Comparison of ENCODE assay signal across 19 mouse cellular contexts in genomic region chr8:104313311-104313710, GRCm38 (mm10). TPM values are rescaled to one million over a fixed set of nuclear protein-coding genes. Genes with fewer than 3 reads are reported as not detected.
A peak's percentile ranks its signal among the peaks of the same experiment; 100 is the strongest.
DNase-seq lines count a peak whose midpoint lies in the region; TF ChIP-seq lines count a peak whose summit lies in the region.
"Had no signal": no experiment of that assay in that cellular context is flagged by ENCODE, and none has a peak within 500 bp of the region (broad histone marks: within the 10 kb centered on the region; RNA-seq: fewer than 3 reads in every experiment).

No protein-coding gene starts in this region.

- no peak overlapping the region for H3K27ac ChIP-seq in left cerebral cortex, adult 2 months
- no peak overlapping the region for H3K27ac ChIP-seq in cortical plate, adult 2 months (ENCODE audit: insufficient read depth, low read length)
- H3K27ac ChIP-seq in hindbrain, embryonic 10.5 days: no peak overlapping the region
- H3K27ac ChIP-seq: liver, embryonic 13.5 days; midbrain, embryonic 10.5 days; stomach, embryonic 15.5 days had no signal

- peak; percentile 34 for TF ChIP-seq CTCF in left cerebral cortex, adult 2 months (IDR thresholded peaks at IDR 0.05)
- TF ChIP-seq CTCF in cortical plate, adult 2 months (IDR thresholded peaks at IDR 0.05; ENCODE audit: extremely low read depth, insufficient read depth, low read length): peak; percentile 56

- no peak for TF ChIP-seq POLR2A in cortical plate, adult 2 months (IDR thresholded peaks at IDR 0.05; ENCODE audit: extremely low read depth, insufficient read depth, low read length)

- DNase-seq in gastrocnemius, postnatal 14 days: peak; percentile 8
- DNase-seq in gastrocnemius, postnatal 25 days: no peak
- no peak for DNase-seq in left cerebral cortex, adult 2 months (ENCODE audit: extremely low spot score in 1 of 2, low spot score in 2 of 2)
- no peak for DNase-seq in left cerebral cortex, adult 18-20 months (ENCODE audit: low spot score in 2 of 2)
- peak; percentile 32 for DNase-seq in lung, postnatal 25 days (ENCODE audit: low spot score)
- no peak for DNase-seq in layer of hippocampus, adult 11-12 months (ENCODE audit: low spot score)
- no peak for DNase-seq in hindbrain, embryonic 10.5 days (ENCODE audit: low spot score)
- DNase-seq: adrenal gland, adult 8-10 months; cerebellum, adult 11-12 months; liver, embryonic 13.5 days had no signal

- no peaks in the 10 kb centered on the region for H3K27me3 ChIP-seq in hindbrain, embryonic 10.5 days (ENCODE audit: insufficient read depth, poor library complexity, severe bottlenecking)
- H3K27me3 ChIP-seq: liver, embryonic 13.5 days; stomach, embryonic 15.5 days had no signal

- no peaks in the 10 kb centered on the region for H3K9me3 ChIP-seq in hindbrain, embryonic 10.5 days
- H3K9me3 ChIP-seq: liver, embryonic 13.5 days; midbrain, embryonic 10.5 days; stomach, embryonic 15.5 days had no signal

- no peaks in the 10 kb centered on the region for H3K36me3 ChIP-seq in hindbrain, embryonic 10.5 days
- H3K36me3 ChIP-seq: liver, embryonic 13.5 days; midbrain, embryonic 10.5 days; stomach, embryonic 15.5 days had no signal

- intact Hi-C loops in gastrocnemius, postnatal 14 days (cut with DNase I; ENCODE audit: low total_unique reads): no loop called here
- intact Hi-C loops in left cerebral cortex, adult 2 months (cut with DNase I): loop anchor here (2.0 kb wide), 1 partner anchor 27 kb away; no protein-coding TSS in a partner anchor

- H3K4me3 ChIP-seq in left cerebral cortex, adult 2 months: no peak overlapping the region
- H3K4me3 ChIP-seq in cortical plate, adult 2 months (ENCODE audit: insufficient read depth, low read length): no peak overlapping the region
- no peak overlapping the region for H3K4me3 ChIP-seq in hindbrain, embryonic 10.5 days
- H3K4me3 ChIP-seq: liver, embryonic 13.5 days; midbrain, embryonic 10.5 days; stomach, embryonic 15.5 days had no signal

- WGBS in hindbrain, embryonic 10.5 days: 70% methylated on average over 4 of the region's 4 CpGs

- no peaks in the 10 kb centered on the region for H3K4me1 ChIP-seq in cortical plate, adult 2 months (ENCODE audit: control insufficient read depth, insufficient read depth, low read length)
- H3K4me1 ChIP-seq in hindbrain, embryonic 10.5 days (replicated peaks): no peaks in the 10 kb centered on the region
- H3K4me1 ChIP-seq: midbrain, embryonic 10.5 days; stomach, embryonic 15.5 days had no signal

RNA-seq across cellular contexts. Expression of gene Cmtm1, which starts 3.4 kb away (rescaled TPM):
- total RNA-seq in gastrocnemius, postnatal 14 days (2021): not detected
- total RNA-seq in gastrocnemius, postnatal 25 days (2021): not detected
- total RNA-seq in left cerebral cortex, adult 2 months (2021): not detected
- total RNA-seq in left cerebral cortex, adult 18-20 months (2021): not detected
- polyA plus RNA-seq in cortical plate, adult 2 months (2012; rRNA removed): not detected in 2 replicates
- not detected in 2 replicates for polyA plus RNA-seq in hindbrain, embryonic 10.5 days (2016; fragmentation: Nextera tagmentation; extraction: Ambion mirVana)
- total RNA-seq: gastrocnemius, postnatal 4 days; layer of hippocampus, postnatal 25 days had no signal
- polyA plus RNA-seq: C2C12; embryonic facial prominence, embryonic 11.5 days; forebrain, embryonic 14.5 days; liver, embryonic 13.5 days; midbrain, embryonic 10.5 days; neural tube, embryonic 11.5 days; stomach, embryonic 15.5 days had no signal

RNA-seq across cellular contexts. Expression of gene Gm45711, which starts 3.4 kb away (rescaled TPM):
- total RNA-seq in gastrocnemius, postnatal 14 days (2021): not detected
- not detected for total RNA-seq in gastrocnemius, postnatal 25 days (2021)
- not detected for total RNA-seq in left cerebral cortex, adult 2 months (2021)
- total RNA-seq in left cerebral cortex, adult 18-20 months (2021): not detected
- not detected in 2 replicates for polyA plus RNA-seq in cortical plate, adult 2 months (2012; rRNA removed)
- not detected in 2 replicates for polyA plus RNA-seq in hindbrain, embryonic 10.5 days (2016; fragmentation: Nextera tagmentation; extraction: Ambion mirVana)
- total RNA-seq: gastrocnemius, postnatal 4 days; layer of hippocampus, postnatal 25 days had no signal
- polyA plus RNA-seq: C2C12; embryonic facial prominence, embryonic 11.5 days; forebrain, embryonic 14.5 days; liver, embryonic 13.5 days; midbrain, embryonic 10.5 days; neural tube, embryonic 11.5 days; stomach, embryonic 15.5 days had no signal

RNA-seq across cellular contexts. Expression of gene Gm11020, which starts 8.1 kb away (rescaled TPM):
- total RNA-seq in gastrocnemius, postnatal 14 days (2021): not detected
- total RNA-seq in gastrocnemius, postnatal 25 days (2021): not detected
- not detected for total RNA-seq in left cerebral cortex, adult 2 months (2021)
- not detected for total RNA-seq in left cerebral cortex, adult 18-20 months (2021)
- polyA plus RNA-seq in cortical plate, adult 2 months (2012; rRNA removed): not detected in 2 replicates
- not detected in 2 replicates for polyA plus RNA-seq in hindbrain, embryonic 10.5 days (2016; fragmentation: Nextera tagmentation; extraction: Ambion mirVana)
- total RNA-seq: adrenal gland, adult 8-10 months; gastrocnemius, postnatal 4 days; layer of hippocampus, postnatal 25 days had no signal
- polyA plus RNA-seq: C2C12; embryonic facial prominence, embryonic 11.5 days; forebrain, embryonic 14.5 days; liver, embryonic 13.5 days; midbrain, embryonic 10.5 days; neural tube, embryonic 11.5 days; stomach, embryonic 15.5 days had no signal

RNA-seq across cellular contexts. Expression of gene Cmtm2b, which starts 8.7 kb away (rescaled TPM):
- not detected for total RNA-seq in gastrocnemius, postnatal 14 days (2021)
- total RNA-seq in gastrocnemius, postnatal 25 days (2021): not detected
- not detected for total RNA-seq in left cerebral cortex, adult 2 months (2021)
- total RNA-seq in left cerebral cortex, adult 18-20 months (2021): not detected
- polyA plus RNA-seq in cortical plate, adult 2 months (2012; rRNA removed): not detected in 2 replicates
- polyA plus RNA-seq in hindbrain, embryonic 10.5 days (2016; fragmentation: Nextera tagmentation; extraction: Ambion mirVana): not detected in 2 replicates
- total RNA-seq: gastrocnemius, postnatal 4 days; layer of hippocampus, postnatal 25 days had no signal
- polyA plus RNA-seq: C2C12; embryonic facial prominence, embryonic 11.5 days; forebrain, embryonic 14.5 days; liver, embryonic 13.5 days; midbrain, embryonic 10.5 days; neural tube, embryonic 11.5 days; stomach, embryonic 15.5 days had no signal

RNA-seq across cellular contexts. Expression of gene Cmtm2a, which starts 20.3 kb away (rescaled TPM):
- total RNA-seq in gastrocnemius, postnatal 14 days (2021): not detected
- total RNA-seq in gastrocnemius, postnatal 25 days (2021): not detected
- total RNA-seq in left cerebral cortex, adult 2 months (2021): not detected
- not detected for total RNA-seq in left cerebral cortex, adult 18-20 months (2021)
- polyA plus RNA-seq in cortical plate, adult 2 months (2012; rRNA removed): not detected in 2 replicates
- not detected in 2 replicates for polyA plus RNA-seq in hindbrain, embryonic 10.5 days (2016; fragmentation: Nextera tagmentation; extraction: Ambion mirVana)
- total RNA-seq: gastrocnemius, postnatal 4 days; layer of hippocampus, postnatal 25 days had no signal
- polyA plus RNA-seq: C2C12; embryonic facial prominence, embryonic 11.5 days; forebrain, embryonic 14.5 days; liver, embryonic 13.5 days; midbrain, embryonic 10.5 days; neural tube, embryonic 11.5 days; stomach, embryonic 15.5 days had no signal

Comparison
In these comparisons a context has a peak if more than half of its experiments do, and no peak if none do; other contexts are left out.
1. DNase-seq: peak in gastrocnemius, postnatal 14 days (single experiment) and lung, postnatal 25 days (single experiment); none in gastrocnemius, postnatal 25 days (single experiment), left cerebral cortex, adult 2 months (0 of 2), left cerebral cortex, adult 18-20 months (0 of 2), layer of hippocampus, adult 11-12 months (single experiment) and hindbrain, embryonic 10.5 days (single experiment).